ENCODE assay signal across 30 mouse cellular contexts in genomic region chr13:91723736-91724119, GRCm38 (mm10). TPM values are rescaled to one million over a fixed set of nuclear protein-coding genes. Genes with fewer than 3 reads are reported as not detected.
DNase-seq lines count a peak whose midpoint lies in the region; ATAC-seq and TF ChIP-seq lines count a peak whose summit lies in the region.
"Had no signal": no experiment of that assay in that cellular context is flagged by ENCODE, and none has a peak within 500 bp of the region (broad histone marks: within the 10 kb centered on the region; RNA-seq: fewer than 3 reads in every experiment).

No protein-coding gene starts in this region.

- WGBS in kidney, embryonic 16.5 days, result 80% methylated on average over 7 of the region's 7 CpGs
- 88% methylated on average over 7 of the region's 7 CpGs for WGBS in neural tube, embryonic 14.5 days
- 77% methylated on average over 7 of the region's 7 CpGs for WGBS in small intestine, adult 2 months

- peak; percentile 27; the same call in 1 of the 2 replicates for ATAC-seq in kidney, embryonic 16.5 days (ENCODE audit: low FRiP score, low TSS enrichment)
- ATAC-seq in neural tube, embryonic 14.5 days (ENCODE audit: low read depth), result peak; percentile 21; the same call in 1 of the 2 replicates
- ATAC-seq: lung, postnatal 0 days had no signal

- H3K4me1 ChIP-seq in kidney, embryonic 16.5 days (ENCODE audit: insufficient read depth, low read length), result no peaks in the 10 kb centered on the region
- H3K4me1 ChIP-seq in neural tube, embryonic 14.5 days (ENCODE audit: control insufficient read depth, insufficient read depth, low read length), result no peaks in the 10 kb centered on the region
- H3K4me1 ChIP-seq in small intestine, adult 2 months (ENCODE audit: control insufficient read depth, insufficient read depth, insufficient read length, low read length), result peaks cover 9% of the 10 kb centered on the region
- H3K4me1 ChIP-seq: embryonic facial prominence, embryonic 15.5 days; heart, embryonic 15.5 days; kidney, embryonic 15.5 days; limb, embryonic 15.5 days; liver, embryonic 13.5 days had no signal

- TF ChIP-seq POLR2A in small intestine, adult 2 months (IDR thresholded peaks at IDR 0.05; ENCODE audit: low read depth, low read length), result no peak

- no peak overlapping the region for H3K9ac ChIP-seq in kidney, embryonic 16.5 days (replicated peaks; ENCODE audit: low read length)
- no peak overlapping the region for H3K9ac ChIP-seq in neural tube, embryonic 14.5 days (replicated peaks; ENCODE audit: low read depth, low read length)
- H3K9ac ChIP-seq: embryonic facial prominence, embryonic 15.5 days; heart, embryonic 15.5 days; kidney, embryonic 15.5 days; limb, embryonic 15.5 days; liver, embryonic 13.5 days had no signal

- no peak overlapping the region for H3K27ac ChIP-seq in kidney, embryonic 16.5 days (ENCODE audit: low read length)
- H3K27ac ChIP-seq in neural tube, embryonic 14.5 days (ENCODE audit: low read depth, low read length), result no peak overlapping the region
- H3K27ac ChIP-seq in small intestine, adult 2 months (ENCODE audit: insufficient read depth, low read depth, low read length), result peak overlapping the region; percentile 24; the same call in 1 of the 2 replicates
- H3K27ac ChIP-seq: embryonic facial prominence, embryonic 15.5 days; heart, embryonic 15.5 days; kidney, embryonic 15.5 days; layer of hippocampus, adult 2 months; limb, embryonic 15.5 days; liver, embryonic 13.5 days had no signal

- no peaks in the 10 kb centered on the region for H3K27me3 ChIP-seq in kidney, embryonic 16.5 days (ENCODE audit: insufficient read depth, low read length)
- no peaks in the 10 kb centered on the region for H3K27me3 ChIP-seq in neural tube, embryonic 14.5 days (ENCODE audit: control insufficient read depth, insufficient read depth, low read length)
- no peaks in the 10 kb centered on the region for H3K27me3 ChIP-seq in small intestine, adult 2 months (ENCODE audit: control insufficient read depth, insufficient read depth, low read length)
- H3K27me3 ChIP-seq: embryonic facial prominence, embryonic 15.5 days; heart, embryonic 15.5 days; kidney, embryonic 15.5 days; limb, embryonic 15.5 days; liver, embryonic 13.5 days; Patski had no signal

- no peaks in the 10 kb centered on the region for H3K36me3 ChIP-seq in kidney, embryonic 16.5 days (ENCODE audit: insufficient read depth, low read length)
- H3K36me3 ChIP-seq in neural tube, embryonic 14.5 days (ENCODE audit: control insufficient read depth, insufficient read depth, low read length), result no peaks in the 10 kb centered on the region
- no peaks in the 10 kb centered on the region for H3K36me3 ChIP-seq in small intestine, adult 2 months (ENCODE audit: control insufficient read depth, insufficient read depth, low read length)
- H3K36me3 ChIP-seq: embryonic facial prominence, embryonic 15.5 days; heart, embryonic 15.5 days; kidney, embryonic 15.5 days; limb, embryonic 15.5 days; liver, embryonic 13.5 days had no signal

- peaks cover 4% of the 10 kb centered on the region; the same call in 1 of the 2 replicates for H3K9me3 ChIP-seq in kidney, embryonic 16.5 days (ENCODE audit: low read length)
- H3K9me3 ChIP-seq in neural tube, embryonic 14.5 days (ENCODE audit: control insufficient read depth, low read length), result no peaks in the 10 kb centered on the region
- H3K9me3 ChIP-seq: embryonic facial prominence, embryonic 15.5 days; heart, embryonic 15.5 days; kidney, embryonic 15.5 days; limb, embryonic 15.5 days; liver, embryonic 13.5 days; megakaryocyte, embryonic 14.5 days had no signal

- no peak overlapping the region for H3K4me3 ChIP-seq in kidney, embryonic 16.5 days (ENCODE audit: low read length)
- no peak overlapping the region for H3K4me3 ChIP-seq in neural tube, embryonic 14.5 days (ENCODE audit: low read depth, low read length)
- H3K4me3 ChIP-seq in small intestine, adult 2 months (ENCODE audit: low read depth, low read length), result no peak overlapping the region
- H3K4me3 ChIP-seq: embryonic facial prominence, embryonic 15.5 days; heart, embryonic 15.5 days; kidney, embryonic 15.5 days; layer of hippocampus, adult 2 months; limb, embryonic 15.5 days; liver, embryonic 13.5 days; megakaryocyte, embryonic 14.5 days had no signal

- H3K4me2 ChIP-seq in kidney, embryonic 16.5 days (replicated peaks; ENCODE audit: low read depth, low read length), result no peak overlapping the region
- H3K4me2 ChIP-seq in neural tube, embryonic 14.5 days (ENCODE audit: low read depth, low read length), result no peak overlapping the region
- H3K4me2 ChIP-seq: embryonic facial prominence, embryonic 15.5 days; heart, embryonic 15.5 days; kidney, embryonic 15.5 days; limb, embryonic 15.5 days; liver, embryonic 13.5 days had no signal

- TF ChIP-seq CTCF in small intestine, adult 2 months (IDR thresholded peaks at IDR 0.05; ENCODE audit: extremely low read depth, insufficient read length, insufficient replicate concordance, low read depth, low read length), result no peak

- DNase-seq in heart, adult 11 months, result peak; percentile 46
- no peak for DNase-seq in heart, postnatal 4 days
- no peak for DNase-seq in kidney, adult 9 months
- no peak for DNase-seq in neural tube, embryonic 10.5 days (ENCODE audit: extremely low spot score, low spot score)
- DNase-seq in cerebellum, postnatal 14 days, result no peak
- DNase-seq: cerebellum, adult 11-12 months; cerebellum, adult 9-11 months; gastrocnemius, postnatal 10 days; kidney, adult 11 months; liver, embryonic 13.5 days; lung, adult 18-20 months; lung, postnatal 4 days; right cerebral cortex, postnatal 25 days; spleen, adult 18-20 months had no signal

RNA-seq across cellular contexts. Expression of gene Acot12, which starts 17.6 kb away (rescaled TPM):
- total RNA-seq in heart, postnatal 4 days (2021), result not detected
- 0.07 and 0.21 TPM in 2 replicates for polyA plus RNA-seq in kidney, embryonic 16.5 days (2015; fragmentation: Nextera tagmentation; extraction: Ambion mirVana)
- polyA plus RNA-seq in neural tube, embryonic 14.5 days (2014; fragmentation: Nextera tagmentation; extraction: Ambion mirVana), result 0.12 and 0.42 TPM in 2 replicates
- 12.1 and 31.8 TPM in 2 replicates for polyA plus RNA-seq in small intestine, adult 2 months (2012; rRNA removed)
- total RNA-seq: common myeloid progenitor, adult 5-6 weeks; heart, postnatal 25 days; MEL; neutrophil, adult 5-6 weeks had no signal
- polyA plus RNA-seq: kidney, embryonic 15.5 days; limb, embryonic 15.5 days; lung, postnatal 0 days; Patski; urinary bladder, adult 2 months had no signal
